Mouse (Mus musculus) stomach, embryonic 16.5 days (tissue): ENCODE data around the gene Mns1. TPM values are rescaled to one million over a fixed set of nuclear protein-coding genes. Genes with fewer than 3 reads are reported as not detected.

ENCODE experiments used
- ATAC-seq: fragments of 200-750 bp; cut with Nextera tagmentation; 2 replicates; pipeline ENCODE4 v1.8.0; 2017; ENCODE audit warnings: moderate number of reproducible peaks, moderate TSS enrichment; ENCODE audit not compliant: insufficient read depth, low FRiP score
- H3K27ac ChIP-seq: fragments of 300-500 bp; sonication (generic); 2 replicates; pipeline ENCODE4 v1.5.1; 2014; ENCODE audit warnings: low read length
- H3K27me3 ChIP-seq: fragments of 300-500 bp; sonication (generic); 2 replicates; pipeline ENCODE4 v1.6.1; 2014; ENCODE audit warnings: low read length, control low read depth, mixed read lengths; ENCODE audit not compliant: control insufficient read depth, insufficient read depth
- H3K36me3 ChIP-seq: fragments of 300-500 bp; sonication (generic); 2 replicates; pipeline ENCODE4 v1.6.1; 2014; ENCODE audit warnings: low read length; ENCODE audit not compliant: control insufficient read depth, insufficient read depth
- H3K4me1 ChIP-seq: fragments of 300-500 bp; sonication (generic); 2 replicates; pipeline ENCODE4 v1.6.1; 2014; ENCODE audit warnings: low read length, control low read depth, mixed read lengths; ENCODE audit not compliant: control insufficient read depth, insufficient read depth
- H3K4me2 ChIP-seq: fragments of 300-500 bp; sonication (generic); 2 replicates; pipeline ENCODE4 v1.6.1; 2014; ENCODE audit warnings: low read depth, low read length, mixed read lengths
- H3K4me3 ChIP-seq: fragments of 300-500 bp; sonication (generic); replicated peaks from 2 replicates; pipeline ENCODE4 v1.5.1; 2014; ENCODE audit warnings: mild to moderate bottlenecking, low read length
- H3K9ac ChIP-seq: fragments of 300-500 bp; sonication (generic); 2 replicates; pipeline ENCODE4 v1.6.1; 2014; ENCODE audit warnings: low read length
- H3K9me3 ChIP-seq: fragments of 300-500 bp; sonication (generic); replicated peaks from 2 replicates; pipeline ENCODE4 v1.6.1; 2016; ENCODE audit warnings: low read length, control low read depth; ENCODE audit not compliant: control insufficient read depth
- WGBS: fragments of 180-500 bp; shearing (Covaris S2); extraction: QIAGEN DNeasy Blood & Tissue Kit; methylation state at CpG from one replicate; pipeline ENCODE4 v1.1.7; 2014; 5-methylcytosine and 5-hydroxymethylcytosine counted together
- polyA plus RNA-seq: library from polyadenylated mRNA; unstranded; fragments of >200 nt; fragmentation: Nextera tagmentation; extraction: Ambion mirVana; gene quantifications from 2 replicates; pipeline ENCODE4 v1.2.1, GENCODE M21; 2015

The Mns1 gene
- polyA plus RNA-seq, 1 experiment from 2014 or later: 23.8 TPM

GRCm38 (mm10) chr9:72422284-72422683 is 15.5 kb upstream of the Mns1 start:
- Histone ChIP-seq H3K4me3 (no peak overlapping the region), H3K36me3 (no peaks in the 10 kb centered on the region), H3K27me3 (no peaks in the 10 kb centered on the region), H3K27ac (peak overlapping the region; percentile 35; the same call in 1 of the 2 replicates), H3K9me3 (no peaks in the 10 kb centered on the region), H3K4me2 (no peak overlapping the region), H3K4me1 (peaks cover 18% of the 10 kb centered on the region), H3K9ac (no peak overlapping the region)
- no peak for ATAC-seq
- 56% methylated on average over 11 of the region's 11 CpGs for WGBS

- H3K27ac ChIP-seq: no peak overlapping the region
- H3K9ac ChIP-seq: no peak overlapping the region
- ATAC-seq: no peak
- no peak overlapping the region for H3K4me2 ChIP-seq
- no peaks in the 10 kb centered on the region for H3K27me3 ChIP-seq
- no peak overlapping the region for H3K4me3 ChIP-seq
- no peaks in the 10 kb centered on the region for H3K36me3 ChIP-seq
- 78% methylated on average over 2 of the region's 2 CpGs for WGBS
- peaks cover 18% of the 10 kb centered on the region for H3K4me1 ChIP-seq
- H3K9me3 ChIP-seq: no peaks in the 10 kb centered on the region
Observed at GRCm38 (mm10) chr9:72422753-72423152, 15.1 kb upstream of the Mns1 start.

- Histone ChIP-seq H3K9me3 (no peaks in the 10 kb centered on the region), H3K4me2 (no peak overlapping the region), H3K9ac (no peak overlapping the region), H3K27ac (no peak overlapping the region), H3K27me3 (no peaks in the 10 kb centered on the region), H3K36me3 (no peaks in the 10 kb centered on the region), H3K4me1 (peaks cover 18% of the 10 kb centered on the region), H3K4me3 (no peak overlapping the region)
- WGBS: 51% methylated on average over 11 of the region's 11 CpGs
- no peak for ATAC-seq
Observed at GRCm38 (mm10) chr9:72425300-72425850, 12.4 kb upstream of the Mns1 start.

- 55% methylated on average over 4 of the region's 4 CpGs for WGBS
Observed at GRCm38 (mm10) chr9:72427861-72428260, 9.9 kb upstream of the Mns1 start.

GRCm38 (mm10) chr9:72434876-72435275 is 2.9 kb upstream of the Mns1 start:
- WGBS: 62% methylated on average over 9 of the region's 9 CpGs
- Histone ChIP-seq H3K9ac (no peak overlapping the region), H3K4me3 (no peak overlapping the region), H3K4me1 (peaks cover 9% of the 10 kb centered on the region; the same call in 1 of the 2 replicates), H3K4me2 (no peak overlapping the region), H3K27ac (no peak overlapping the region), H3K27me3 (no peaks in the 10 kb centered on the region; the same call in 1 of the 2 replicates), H3K36me3 (no peaks in the 10 kb centered on the region), H3K9me3 (no peaks in the 10 kb centered on the region)
- ATAC-seq: no peak

More at GRCm38 (mm10) chr9:72427861-72428260, 9.9 kb upstream of the Mns1 start:
- Histone ChIP-seq H3K4me3 (no peak overlapping the region), H3K9me3 (no peaks in the 10 kb centered on the region), H3K27me3 (no peaks in the 10 kb centered on the region), H3K4me1 (no peaks in the 10 kb centered on the region), H3K27ac (no peak overlapping the region), H3K4me2 (no peak overlapping the region), H3K9ac (no peak overlapping the region), H3K36me3 (no peaks in the 10 kb centered on the region)
- ATAC-seq: no peak

GRCm38 (mm10) chr9:72438749-72439148 is 938 bp downstream of the Mns1 start:
- H3K4me1 ChIP-seq: peaks cover 9% of the 10 kb centered on the region; the same call in 1 of the 2 replicates
- H3K36me3 ChIP-seq: no peaks in the 10 kb centered on the region
- peak overlapping the region; percentile 79 for H3K9ac ChIP-seq
- WGBS: 2% methylated on average over 9 of the region's 9 CpGs
- peak overlapping the region; percentile 81 for H3K4me3 ChIP-seq
- peak overlapping the region; percentile 95 for H3K4me2 ChIP-seq
- ATAC-seq: no peak
- peak overlapping the region; percentile 38; the same call in 1 of the 2 replicates for H3K27ac ChIP-seq
- H3K27me3 ChIP-seq: no peaks in the 10 kb centered on the region; the same call in 1 of the 2 replicates
- H3K9me3 ChIP-seq: no peaks in the 10 kb centered on the region

GRCm38 (mm10) chr9:72440358-72440757 is 2.5 kb downstream of the Mns1 start:
- ATAC-seq: no peak
- H3K27ac ChIP-seq: no peak overlapping the region
- 88% methylated on average over 4 of the region's 4 CpGs for WGBS
- H3K4me2 ChIP-seq: no peak overlapping the region
- H3K4me1 ChIP-seq: peaks cover 9% of the 10 kb centered on the region; the same call in 1 of the 2 replicates
- no peaks in the 10 kb centered on the region for H3K36me3 ChIP-seq
- H3K27me3 ChIP-seq: no peaks in the 10 kb centered on the region; the same call in 1 of the 2 replicates
- no peak overlapping the region for H3K4me3 ChIP-seq
- H3K9ac ChIP-seq: no peak overlapping the region
- H3K9me3 ChIP-seq: no peaks in the 10 kb centered on the region

- Histone ChIP-seq H3K4me1 (peaks cover 9% of the 10 kb centered on the region; the same call in 1 of the 2 replicates), H3K9me3 (no peaks in the 10 kb centered on the region)
Observed at GRCm38 (mm10) chr9:72440948-72441926, 3.4 kb downstream of the Mns1 start.

More at GRCm38 (mm10) chr9:72440948-72441926, 3.4 kb downstream of the Mns1 start:
- WGBS: 60% methylated on average over 8 of the region's 8 CpGs
- Histone ChIP-seq H3K4me2 (no peak overlapping the region), H3K9ac (no peak overlapping the region), H3K4me3 (no peak overlapping the region), H3K27me3 (no peaks in the 10 kb centered on the region), H3K36me3 (no peaks in the 10 kb centered on the region), H3K27ac (no peak overlapping the region)
- no peak for ATAC-seq
